Comparison of ENCODE assay signal across 8 mouse cellular contexts in genomic region chr4:109676218-109677215, GRCm38 (mm10). TPM values are rescaled to one million over a fixed set of nuclear protein-coding genes. Genes with fewer than 3 reads are reported as not detected.
DNase-seq lines count a peak whose midpoint lies in the region; ATAC-seq and TF ChIP-seq lines count a peak whose summit lies in the region.

TSS of gene Faf1 (plus strand) at chr4:109676588.

- peak within 1 kb of the TSS; percentile 99 for H3K27ac ChIP-seq in ES-Bruce4 (ENCODE audit: insufficient read depth, low read length)
- H3K27ac ChIP-seq in forebrain, embryonic 13.5 days, result peak within 1 kb of the TSS; percentile 95
- peak within 1 kb of the TSS; percentile 96 for H3K27ac ChIP-seq in neural tube, embryonic 15.5 days (replicated peaks)

- H3K9ac ChIP-seq in ES-Bruce4 (ENCODE audit: low read depth, poor library complexity, severe bottlenecking), result peak within 1 kb of the TSS; percentile 96
- H3K9ac ChIP-seq in forebrain, embryonic 13.5 days, result peak within 1 kb of the TSS; percentile 87
- peak within 1 kb of the TSS; percentile 87 for H3K9ac ChIP-seq in neural tube, embryonic 15.5 days (replicated peaks)

- WGBS in forebrain, embryonic 13.5 days, result under 1% methylated on average over 88 of the region's 107 CpGs
- WGBS in neural tube, embryonic 15.5 days, result under 1% methylated on average over 100 of the region's 107 CpGs

- peak within 1 kb of the TSS; percentile 75 for H3K4me2 ChIP-seq in forebrain, embryonic 13.5 days
- H3K4me2 ChIP-seq in neural tube, embryonic 15.5 days, result peak within 1 kb of the TSS; percentile 69

- no peak for TF ChIP-seq CTCF in ES-Bruce4 (IDR thresholded peaks at IDR 0.05; ENCODE audit: low read depth, low read length)

- H3K27me3 ChIP-seq in ES-Bruce4 (ENCODE audit: control insufficient read depth, insufficient read depth, low read length, poor library complexity, severe bottlenecking), result no peaks in the 10 kb centered on the region; the same call in 1 of the 2 replicates
- H3K27me3 ChIP-seq in forebrain, embryonic 13.5 days, result no peaks in the 10 kb centered on the region
- no peaks in the 10 kb centered on the region for H3K27me3 ChIP-seq in neural tube, embryonic 15.5 days (replicated peaks)

- H3K4me1 ChIP-seq in ES-Bruce4 (ENCODE audit: control insufficient read depth, insufficient read depth, low read length), result no peaks in the 10 kb centered on the region
- H3K4me1 ChIP-seq in forebrain, embryonic 13.5 days, result peaks cover 12% of the 10 kb centered on the region
- peaks cover 19% of the 10 kb centered on the region for H3K4me1 ChIP-seq in neural tube, embryonic 15.5 days

- TF ChIP-seq POLR2A in ES-Bruce4 (IDR thresholded peaks at IDR 0.05; ENCODE audit: insufficient read depth, low read length), result peak; percentile 26

- H3K9me3 ChIP-seq in ES-Bruce4 (replicated peaks; ENCODE audit: control insufficient read depth, insufficient read depth, low read length, poor library complexity, severe bottlenecking), result no peaks in the 10 kb centered on the region
- H3K9me3 ChIP-seq in forebrain, embryonic 13.5 days (replicated peaks), result no peaks in the 10 kb centered on the region
- no peaks in the 10 kb centered on the region for H3K9me3 ChIP-seq in neural tube, embryonic 15.5 days (replicated peaks)

- intact Hi-C loops in heart, postnatal 10 days (cut with DNase I), result loop anchor here (1.0 kb wide), 2 partner anchors 10 to 19 kb away; no protein-coding TSS in a partner anchor

- H3K36me3 ChIP-seq in ES-Bruce4 (ENCODE audit: control insufficient read depth, insufficient read depth, low read length, poor library complexity, severe bottlenecking), result no peaks in the 10 kb centered on the region
- H3K36me3 ChIP-seq in forebrain, embryonic 13.5 days (ENCODE audit: poor library complexity, severe bottlenecking), result no peaks in the 10 kb centered on the region
- H3K36me3 ChIP-seq in neural tube, embryonic 15.5 days, result no peaks in the 10 kb centered on the region

- DNase-seq in heart, postnatal 10 days, result peak; percentile 98 to 99
- DNase-seq in layer of hippocampus, adult 11-12 months (ENCODE audit: low spot score), result peak; percentile 97
- peak; percentile 99 for DNase-seq in lung, adult 18-20 months
- peak; percentile 98 for DNase-seq in testis, postnatal 14 days (ENCODE audit: low spot score)

- peak; percentile 95 for ATAC-seq in cerebellum, adult (ENCODE audit: insufficient number of reproducible peaks, low FRiP score, low TSS enrichment)
- ATAC-seq in forebrain, embryonic 13.5 days, result peak; percentile 98
- peak; percentile 98 for ATAC-seq in neural tube, embryonic 15.5 days (ENCODE audit: low FRiP score)

- peak; percentile 70; the same call in 1 of the 2 replicates for TF ChIP-seq EP300 in ES-Bruce4 (IDR thresholded peaks at IDR 0.05; ENCODE audit: insufficient read depth, low read depth, low read length)

- H3K4me3 ChIP-seq in ES-Bruce4 (ENCODE audit: low read depth, low read length), result peak within 1 kb of the TSS; percentile 99
- H3K4me3 ChIP-seq in forebrain, embryonic 13.5 days, result peak within 1 kb of the TSS; percentile 88
- H3K4me3 ChIP-seq in neural tube, embryonic 15.5 days (replicated peaks), result peak within 1 kb of the TSS; percentile 93

RNA-seq across cellular contexts. Expression of gene Faf1, which starts in this region (rescaled TPM):
- polyA plus RNA-seq in ES-Bruce4 (2011; ENCODE audit: insufficient read depth, insufficient read length, low read depth, missing spikeins), result 88.3 and 89.1 TPM in 2 replicates
- polyA plus RNA-seq in forebrain, embryonic 13.5 days (2015; fragmentation: Nextera tagmentation; extraction: Ambion mirVana), result 28.0 and 30.4 TPM in 2 replicates
- 10 to 100 TPM; 31.4 to 33.2 TPM for total RNA-seq in heart, postnatal 10 days (2021)
- polyA plus RNA-seq in neural tube, embryonic 15.5 days (2015; fragmentation: Nextera tagmentation; extraction: Ambion mirVana), result 28.5 and 30.9 TPM in 2 replicates

Comparison
In these comparisons a context has a peak if more than half of its experiments do, and no peak if none do; other contexts are left out.
1. Peak in every context shown above with its lines: DNase-seq, ATAC-seq, H3K4me3 ChIP-seq and H3K27ac ChIP-seq.